Mouse (Mus musculus) kidney, adult 2 months (tissue): ENCODE results near the gene Celf2. TPM values are rescaled to one million over a fixed set of nuclear protein-coding genes. Genes with fewer than 3 reads are reported as not detected.
A peak's percentile ranks its signal among the peaks of the same experiment; 100 is the strongest.

Experiments used
- DNase-seq: peaks from one replicate; pipeline ENCODE4 v3.0.0; 2021
- H3K27ac ChIP-seq: fragments of 200-500 bp; 2 replicates; pipeline ENCODE4 v1.5.1; 2012; ENCODE audit warnings: low read depth, low read length, control low read depth, inconsistent platforms; ENCODE audit not compliant: insufficient read depth
- H3K27me3 ChIP-seq: fragments of 200-500 bp; replicated peaks from 2 replicates; pipeline ENCODE4 v1.6.1; 2012; ENCODE audit warnings: mild to moderate bottlenecking, moderate library complexity, low read length, inconsistent platforms; ENCODE audit not compliant: control insufficient read depth, insufficient read depth
- H3K36me3 ChIP-seq: fragments of 200-500 bp; 2 replicates; pipeline ENCODE4 v1.6.1; 2012; ENCODE audit warnings: mild to moderate bottlenecking, moderate library complexity, low read length, inconsistent platforms; ENCODE audit not compliant: control insufficient read depth, insufficient read depth
- H3K4me1 ChIP-seq: fragments of 200-500 bp; 2 replicates; pipeline ENCODE4 v1.6.1; 2011; ENCODE audit warnings: low read length; ENCODE audit not compliant: control insufficient read depth, insufficient read depth
- H3K4me3 ChIP-seq: fragments of 200-500 bp; 2 replicates; pipeline ENCODE4 v1.5.1; 2011; ENCODE audit warnings: mild to moderate bottlenecking, low read depth, low read length, control low read depth; ENCODE audit not compliant: insufficient read depth
- CTCF ChIP-seq: fragments of 200-500 bp; conservative IDR thresholded peaks from 2 replicates; pipeline ENCODE4 v1.5.1; 2011; ENCODE audit warnings: low read depth, mild to moderate bottlenecking, control low read depth, low read length, moderate library complexity, mixed read lengths; ENCODE audit not compliant: insufficient read depth, insufficient read length
- POLR2A ChIP-seq: fragments of 200-500 bp; IDR thresholded peaks from one replicate; pipeline ENCODE4 v1.6.1; 2011; ENCODE audit warnings: low read depth, low read length, control low read depth
- WGBS: fragments of 180-500 bp; shearing (Covaris S2); methylation state at CpG from one replicate; pipeline ENCODE4 v1.1.7; 2018; 5-methylcytosine and 5-hydroxymethylcytosine counted together
- polyA plus RNA-seq: library from polyadenylated mRNA; depleted of rRNA; stranded (reverse); fragments of >200 nt; gene quantifications from 2 replicates; pipeline ENCODE4 v1.2.3, GENCODE M21; 2012

Celf2 gene
- polyA plus RNA-seq, 1 experiment, result 11.5 TPM

DNA sequence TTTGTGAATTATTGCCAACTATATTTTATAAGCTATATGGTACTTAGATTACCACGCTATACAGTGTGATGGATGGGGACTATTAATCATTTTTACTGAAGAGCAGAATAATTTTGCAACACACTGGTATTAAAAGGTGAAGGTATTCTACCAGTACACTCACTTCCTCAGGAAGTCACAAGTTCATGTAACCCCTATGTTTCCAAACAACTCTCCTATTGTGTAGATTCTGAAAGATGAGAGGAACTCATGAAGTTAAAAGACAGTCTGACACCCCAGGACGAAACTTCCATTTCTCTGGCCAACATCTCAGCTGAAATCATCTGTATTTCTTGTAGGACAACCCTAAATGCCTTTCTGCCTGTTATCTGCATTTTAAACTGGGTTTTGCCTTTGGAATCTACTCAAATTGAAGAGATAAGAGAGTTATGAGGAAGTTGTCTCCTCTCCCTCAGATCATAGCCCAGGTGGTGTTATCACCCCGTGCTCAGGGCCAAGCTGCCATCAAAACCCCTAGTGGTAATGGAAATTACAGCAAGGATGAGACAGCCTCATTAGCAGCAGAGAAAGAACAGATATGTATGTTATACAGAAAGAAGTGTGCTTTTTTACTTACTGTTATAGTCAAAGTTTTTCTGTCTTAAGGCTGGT is 722.7 kb downstream of the Celf2 start:
- Histone ChIP-seq H3K36me3 (no peaks in the 10 kb centered on the region), H3K4me1 (no peaks in the 10 kb centered on the region), H3K27ac (no peak overlapping the region), H3K4me3 (no peak overlapping the region), H3K27me3 (no peaks in the 10 kb centered on the region)
- DNase-seq, result no peak
- no peak for TF ChIP-seq CTCF
- no peak for TF ChIP-seq POLR2A
- WGBS, result 64% methylated on average over 3 of the region's 3 CpGs

DNA sequence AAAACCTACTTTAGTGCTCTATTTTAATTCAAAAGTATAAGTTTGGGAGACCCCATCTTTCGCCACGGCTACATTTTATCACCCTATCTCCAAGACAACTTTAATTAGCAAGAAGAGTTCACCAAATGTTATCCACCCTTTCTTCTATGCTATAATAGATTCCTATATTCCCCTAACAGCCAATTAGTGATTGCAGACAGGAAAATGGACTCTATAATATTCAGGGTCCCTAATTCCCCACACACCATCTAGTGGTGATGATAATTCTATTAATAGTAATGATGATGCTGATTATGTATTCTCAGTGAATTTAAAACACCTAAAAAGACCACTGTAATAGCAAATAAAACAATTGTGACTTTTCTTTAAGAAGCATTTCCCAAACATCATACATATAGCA is 739.1 kb downstream of the Celf2 start:
- Histone ChIP-seq H3K36me3 (no peaks in the 10 kb centered on the region), H3K27me3 (no peaks in the 10 kb centered on the region), H3K27ac (no peak overlapping the region), H3K4me3 (no peak overlapping the region), H3K4me1 (no peaks in the 10 kb centered on the region)
- DNase-seq, result no peak
- WGBS, result 96% methylated on average over 2 of the region's 2 CpGs
- no peak for TF ChIP-seq CTCF
- TF ChIP-seq POLR2A, result no peak

DNA sequence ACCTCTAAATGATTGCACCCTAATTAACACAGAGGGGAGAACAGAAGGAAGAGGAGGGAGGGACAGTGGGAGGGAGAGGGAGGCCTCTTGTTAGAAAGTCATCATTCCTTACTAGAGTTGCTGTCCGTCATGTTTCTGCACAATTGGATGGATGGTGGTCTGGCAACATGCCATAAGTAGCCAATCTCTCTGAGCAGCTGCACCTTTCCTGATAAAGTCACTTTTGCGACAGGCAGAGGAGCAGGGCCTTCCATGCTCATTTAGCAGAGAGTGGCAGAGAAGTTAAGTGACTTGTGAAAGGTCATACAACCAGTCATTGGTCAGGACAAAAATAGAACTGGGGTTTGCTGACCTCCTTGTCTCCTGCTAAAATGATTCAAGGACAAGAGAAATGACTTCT is 747.0 kb downstream of the Celf2 start:
- Histone ChIP-seq H3K4me1 (no peaks in the 10 kb centered on the region), H3K27ac (no peak overlapping the region), H3K27me3 (no peaks in the 10 kb centered on the region), H3K36me3 (no peaks in the 10 kb centered on the region), H3K4me3 (no peak overlapping the region)
- no peak for TF ChIP-seq CTCF
- TF ChIP-seq POLR2A, result no peak
- peak; percentile 4 for DNase-seq
- 56% methylated on average over 2 of the region's 2 CpGs for WGBS

DNA sequence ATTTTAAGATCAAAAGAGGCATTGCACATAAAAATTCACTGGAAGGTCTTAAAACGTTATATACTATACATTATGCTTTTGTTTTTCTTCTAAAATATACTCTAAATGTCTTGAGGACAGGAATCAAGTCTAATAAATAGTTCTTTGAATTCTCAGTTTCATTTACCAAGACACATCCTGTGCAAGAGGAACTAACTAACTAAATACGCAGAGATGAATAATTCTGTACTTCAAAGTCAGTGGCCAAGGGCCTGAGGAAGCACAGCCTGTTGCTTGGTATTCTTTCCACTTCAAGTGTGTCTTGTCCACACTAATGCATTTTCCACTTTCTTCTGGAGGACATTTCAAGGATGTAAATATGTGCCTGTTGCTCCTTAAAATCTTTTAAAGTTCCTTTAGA is 766.2 kb downstream of the Celf2 start:
- Histone ChIP-seq H3K4me1 (no peaks in the 10 kb centered on the region), H3K27me3 (no peaks in the 10 kb centered on the region), H3K36me3 (no peaks in the 10 kb centered on the region), H3K4me3 (no peak overlapping the region), H3K27ac (no peak overlapping the region)
- WGBS, result 70% methylated on average over 2 of the region's 2 CpGs
- DNase-seq, result no peak
- TF ChIP-seq CTCF (no peak), POLR2A (no peak)

DNA sequence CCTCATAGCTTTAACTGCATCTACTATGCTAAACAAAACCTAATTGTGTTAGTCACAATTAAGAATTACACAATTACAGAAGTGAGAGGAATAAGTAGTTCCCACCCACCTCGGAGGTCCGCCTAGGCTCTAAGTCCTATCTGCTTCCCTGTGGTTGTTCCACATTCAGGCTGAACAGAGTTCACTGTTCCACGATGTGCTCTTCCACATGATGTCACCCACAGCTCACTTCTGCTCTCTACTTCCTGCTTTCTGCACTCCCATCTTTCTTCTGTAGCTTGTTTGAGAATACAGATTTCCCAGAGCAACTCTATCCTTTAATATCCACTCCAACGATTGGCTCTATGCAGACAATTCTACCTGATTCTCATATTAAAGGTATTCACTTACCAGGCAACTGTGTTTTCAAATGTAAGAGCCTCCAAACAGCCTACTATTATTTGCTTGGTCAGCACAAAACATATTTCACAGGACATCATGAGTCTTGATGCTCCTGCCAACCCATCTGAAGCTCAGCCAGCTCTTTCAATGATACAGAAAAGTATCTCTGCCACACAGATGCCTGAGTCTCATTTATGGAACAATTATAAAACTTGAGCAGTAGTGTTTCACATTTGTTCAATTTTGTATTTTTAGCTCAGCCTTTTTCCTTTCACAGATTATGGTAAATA is 769.2 kb downstream of the Celf2 start:
- peak; percentile 11 for DNase-seq
- H3K27ac ChIP-seq, result no peak overlapping the region

DNA sequence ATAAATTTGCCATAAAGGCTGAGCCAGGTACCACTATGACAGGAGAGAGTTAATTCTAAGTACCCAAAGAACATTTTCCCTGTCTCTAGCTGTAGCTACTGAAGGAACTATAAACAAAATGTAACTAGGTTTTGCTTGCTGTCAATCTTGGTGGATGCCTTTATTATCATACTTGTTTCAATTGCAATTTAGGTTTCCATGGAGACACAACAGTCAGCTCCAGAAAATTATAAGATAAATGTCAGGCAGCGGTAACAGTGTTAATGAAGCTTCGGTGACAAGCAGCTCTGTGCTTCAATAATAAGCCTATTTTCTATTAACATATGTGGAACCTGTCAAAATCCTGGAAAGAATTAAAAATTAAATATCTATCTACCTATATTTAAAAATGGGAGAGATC is 777.3 kb downstream of the Celf2 start:
- no peak overlapping the region for H3K4me3 ChIP-seq
- DNase-seq, result no peak
- no peak overlapping the region for H3K27ac ChIP-seq
- H3K27me3 ChIP-seq, result no peaks in the 10 kb centered on the region
- no peaks in the 10 kb centered on the region for H3K4me1 ChIP-seq
- TF ChIP-seq POLR2A (no peak), CTCF (no peak)
- no peaks in the 10 kb centered on the region for H3K36me3 ChIP-seq
- WGBS, result 96% methylated on average over 2 of the region's 2 CpGs

More for the DNA sequence above, 769.2 kb downstream of the Celf2 start:
- no peaks in the 10 kb centered on the region for H3K36me3 ChIP-seq
- TF ChIP-seq CTCF, result no peak
- TF ChIP-seq POLR2A, result no peak
- WGBS, result 61% methylated on average over 4 of the region's 4 CpGs
- H3K4me1 ChIP-seq, result no peaks in the 10 kb centered on the region
- no peaks in the 10 kb centered on the region for H3K27me3 ChIP-seq
- H3K4me3 ChIP-seq, result no peak overlapping the region

DNA sequence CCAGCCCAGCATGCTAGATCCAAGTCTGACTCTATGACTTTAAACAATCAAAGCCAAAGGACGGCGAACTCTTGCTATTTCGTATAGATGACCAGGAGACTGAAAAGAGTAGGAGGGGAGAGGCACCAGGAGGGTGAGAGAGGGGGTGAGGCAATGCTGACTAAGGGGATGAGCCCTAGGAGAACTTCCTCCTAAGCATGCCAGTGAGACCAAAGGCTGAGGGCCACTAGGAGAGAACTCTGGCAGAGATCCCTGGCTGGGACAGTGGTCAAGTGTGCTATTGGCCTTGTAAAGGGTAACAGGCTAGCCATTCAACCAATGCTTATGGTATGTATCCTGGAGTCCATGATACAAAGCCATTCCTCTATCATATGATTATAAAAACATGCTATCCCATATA is 778.5 kb downstream of the Celf2 start:
- no peaks in the 10 kb centered on the region for H3K4me1 ChIP-seq
- H3K36me3 ChIP-seq, result no peaks in the 10 kb centered on the region
- no peak overlapping the region for H3K4me3 ChIP-seq
- 80% methylated on average over 3 of the region's 3 CpGs for WGBS
- no peaks in the 10 kb centered on the region for H3K27me3 ChIP-seq
- no peak overlapping the region for H3K27ac ChIP-seq
- no peak for DNase-seq
- TF ChIP-seq CTCF (no peak), POLR2A (no peak)

DNA sequence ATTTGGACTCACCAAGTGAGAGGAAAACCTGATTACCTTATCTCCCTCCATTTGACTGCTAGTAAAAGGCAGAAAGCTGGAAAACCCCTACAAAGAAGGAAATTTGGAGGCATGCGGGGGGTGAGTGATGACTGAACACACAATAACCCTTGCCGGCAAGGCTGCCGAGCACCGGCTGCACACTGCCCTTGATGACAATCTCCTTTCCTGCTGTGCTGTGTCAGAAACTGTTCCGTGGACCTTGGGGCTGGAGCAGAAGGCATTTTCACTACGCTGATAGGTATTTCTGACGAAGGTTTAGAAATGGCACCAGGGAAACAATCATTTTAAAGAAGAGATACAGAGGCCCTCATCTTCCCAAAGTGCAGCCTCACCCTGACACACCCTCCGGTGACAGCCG is 779.4 kb downstream of the Celf2 start:
- no peak for DNase-seq
- H3K27me3 ChIP-seq, result no peaks in the 10 kb centered on the region
- no peak for TF ChIP-seq CTCF
- no peak for TF ChIP-seq POLR2A
- no peak overlapping the region for H3K4me3 ChIP-seq
- no peaks in the 10 kb centered on the region for H3K36me3 ChIP-seq
- no peak overlapping the region for H3K27ac ChIP-seq
- 66% methylated on average over 9 of the region's 9 CpGs for WGBS
- no peaks in the 10 kb centered on the region for H3K4me1 ChIP-seq
